Mouse (Mus musculus) neural tube, embryonic 14.5 days (tissue): ENCODE results near the gene Gast. TPM values are rescaled to one million over a fixed set of nuclear protein-coding genes. Genes with fewer than 3 reads are reported as not detected.
"Not testable (repeated sequence)": the region's sequence is repeated elsewhere in the genome, so short reads cannot be mapped to it uniquely, and the experiment has no call there.

Experiments used
- ATAC-seq: fragments of 200-750 bp; cut with Nextera tagmentation; 2 replicates; pipeline ENCODE4 v1.8.0; 2017; ENCODE audit warnings: low read depth, mild to moderate bottlenecking, moderate TSS enrichment, moderate library complexity
- H3K27ac ChIP-seq: fragments of 300-500 bp; sonication (generic); 2 replicates; pipeline ENCODE4 v1.5.1; 2014; ENCODE audit warnings: low read depth, mild to moderate bottlenecking, control low read depth, low read length, moderate library complexity, mixed read lengths
- H3K27me3 ChIP-seq: fragments of 300-500 bp; sonication (generic); 2 replicates; pipeline ENCODE4 v1.6.1; 2014; ENCODE audit warnings: low read length; ENCODE audit not compliant: control insufficient read depth, insufficient read depth
- H3K36me3 ChIP-seq: fragments of 300-500 bp; sonication (generic); 2 replicates; pipeline ENCODE4 v1.6.1; 2014; ENCODE audit warnings: low read length, mixed read lengths; ENCODE audit not compliant: control insufficient read depth, insufficient read depth
- H3K4me1 ChIP-seq: fragments of 300-500 bp; sonication (generic); 2 replicates; pipeline ENCODE4 v1.6.1; 2014; ENCODE audit warnings: low read length; ENCODE audit not compliant: control insufficient read depth, insufficient read depth
- H3K4me2 ChIP-seq: fragments of 300-500 bp; sonication (generic); 2 replicates; pipeline ENCODE4 v1.6.1; 2014; ENCODE audit warnings: mild to moderate bottlenecking, low read depth, low read length, control low read depth
- H3K4me3 ChIP-seq: fragments of 300-500 bp; sonication (generic); 2 replicates; pipeline ENCODE4 v1.5.1; 2014; ENCODE audit warnings: low read depth, low read length, control low read depth, mixed read lengths
- H3K9ac ChIP-seq: fragments of 300-500 bp; sonication (generic); replicated peaks from 2 replicates; pipeline ENCODE4 v1.6.1; 2014; ENCODE audit warnings: low read depth, mild to moderate bottlenecking, control low read depth, low read length, mixed read lengths
- H3K9me3 ChIP-seq: fragments of 300-500 bp; sonication (generic); 2 replicates; pipeline ENCODE4 v1.6.1; 2016; ENCODE audit warnings: low read length; ENCODE audit not compliant: control insufficient read depth
- WGBS: fragments of 180-500 bp; shearing (Covaris S2); extraction: QIAGEN DNeasy Blood & Tissue Kit; methylation state at CpG from one replicate; pipeline ENCODE4 v1.1.7; 2014; 5-methylcytosine and 5-hydroxymethylcytosine counted together
- polyA plus RNA-seq: library from polyadenylated mRNA; unstranded; fragments of >200 nt; fragmentation: Nextera tagmentation; extraction: Ambion mirVana; gene quantifications from 2 replicates; pipeline ENCODE4 v1.2.1, GENCODE M21; 2014

Gene Gast
- polyA plus RNA-seq, 1 experiment from 2014 or later = not detected

DNA sequence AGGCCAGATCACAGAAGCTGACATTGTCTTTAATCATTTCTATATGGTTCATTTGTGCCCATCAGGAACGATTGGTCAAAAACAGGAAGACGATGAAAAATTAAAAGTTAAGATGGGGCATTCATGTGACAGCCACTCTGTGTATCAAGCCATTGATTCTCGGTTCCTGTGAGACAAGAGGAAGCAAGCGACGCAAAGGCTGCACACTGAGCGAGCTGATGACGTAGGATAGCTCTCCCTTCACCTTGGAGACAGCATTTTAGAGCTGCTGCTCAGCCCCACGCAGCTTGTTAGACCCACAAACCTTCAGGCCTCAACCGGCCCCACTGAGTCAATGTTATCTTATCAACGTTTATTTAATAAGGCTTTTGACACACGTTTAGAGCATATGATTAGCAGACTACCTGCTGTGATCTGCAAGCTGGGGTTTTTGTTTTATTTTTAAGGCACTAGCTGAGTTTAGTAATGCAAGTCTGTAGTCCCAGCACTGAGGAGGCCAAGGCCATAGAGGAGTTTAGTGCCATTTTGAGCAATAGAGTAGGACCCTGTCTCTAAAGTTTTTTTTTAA, 9.1 kb upstream of the Gast start:
- Histone ChIP-seq H3K27me3 (no peaks in the 10 kb centered on the region), H3K36me3 (peaks cover 16% of the 10 kb centered on the region), H3K4me2 (no peak overlapping the region), H3K4me1 (peaks cover 7% of the 10 kb centered on the region; the same call in 1 of the 2 replicates), H3K4me3 (no peak overlapping the region), H3K27ac (no peak overlapping the region), H3K9ac (no peak overlapping the region), H3K9me3 (no peaks in the 10 kb centered on the region)
- whole genome bisulfite sequencing = 74% methylated on average over 11 of the region's 11 CpGs
- ATAC-seq = no peak

GRCm38 (mm10) chr11:100327316-100327715, 6.9 kb upstream of the Gast start:
- no peak overlapping the region for H3K9ac ChIP-seq
- peaks cover 9% of the 10 kb centered on the region; the same call in 1 of the 2 replicates for H3K4me1 ChIP-seq
- H3K36me3 ChIP-seq = peaks cover 4% of the 10 kb centered on the region
- H3K4me2 ChIP-seq = no peak overlapping the region
- WGBS = 49% methylated on average over 11 of the region's 11 CpGs
- no peak for ATAC-seq
- H3K9me3 ChIP-seq = no peaks in the 10 kb centered on the region
- H3K27me3 ChIP-seq = no peaks in the 10 kb centered on the region
- no peak overlapping the region for H3K4me3 ChIP-seq
- H3K27ac ChIP-seq = no peak overlapping the region

DNA sequence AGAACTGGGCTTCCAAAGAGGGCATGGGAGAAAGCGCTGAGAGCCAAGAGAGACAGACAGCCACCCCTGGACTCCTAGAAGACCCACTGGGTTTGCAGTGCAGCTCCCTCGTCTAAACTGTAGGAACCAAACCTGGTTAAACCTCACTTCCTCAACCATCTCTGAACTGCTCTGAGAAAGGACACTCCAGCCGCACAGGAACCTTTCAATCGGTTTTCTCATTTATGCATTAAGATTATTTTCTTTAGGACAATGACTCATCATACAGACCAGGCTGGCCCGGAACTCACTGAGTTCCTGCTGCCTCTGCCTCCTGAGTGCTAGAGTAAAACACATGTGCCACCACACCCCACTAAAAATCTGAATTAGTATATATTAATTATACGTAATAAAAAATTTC, 6.4 kb upstream of the Gast start:
- WGBS = 90% methylated on average over 6 of the region's 6 CpGs

GRCm38 (mm10) chr11:100330235-100330634, 4.0 kb upstream of the Gast start:
- Histone ChIP-seq H3K4me2 (no peak overlapping the region), H3K27me3 (no peaks in the 10 kb centered on the region), H3K4me3 (no peak overlapping the region), H3K9me3 (no peaks in the 10 kb centered on the region), H3K9ac (no peak overlapping the region), H3K36me3 (no peaks in the 10 kb centered on the region), H3K4me1 (peaks cover 24% of the 10 kb centered on the region), H3K27ac (no peak overlapping the region)
- 35% methylated on average over 16 of the region's 16 CpGs for WGBS
- no peak for ATAC-seq

More for the DNA sequence above, 6.4 kb upstream of the Gast start:
- Histone ChIP-seq H3K4me3 (no peak overlapping the region), H3K4me2 (no peak overlapping the region), H3K27me3 (no peaks in the 10 kb centered on the region), H3K9ac (no peak overlapping the region), H3K9me3 (no peaks in the 10 kb centered on the region), H3K27ac (no peak overlapping the region), H3K36me3 (peaks cover under 1% of the 10 kb centered on the region; the same call in 1 of the 2 replicates), H3K4me1 (peaks cover 13% of the 10 kb centered on the region; the same call in 1 of the 2 replicates)
- no peak for ATAC-seq

DNA sequence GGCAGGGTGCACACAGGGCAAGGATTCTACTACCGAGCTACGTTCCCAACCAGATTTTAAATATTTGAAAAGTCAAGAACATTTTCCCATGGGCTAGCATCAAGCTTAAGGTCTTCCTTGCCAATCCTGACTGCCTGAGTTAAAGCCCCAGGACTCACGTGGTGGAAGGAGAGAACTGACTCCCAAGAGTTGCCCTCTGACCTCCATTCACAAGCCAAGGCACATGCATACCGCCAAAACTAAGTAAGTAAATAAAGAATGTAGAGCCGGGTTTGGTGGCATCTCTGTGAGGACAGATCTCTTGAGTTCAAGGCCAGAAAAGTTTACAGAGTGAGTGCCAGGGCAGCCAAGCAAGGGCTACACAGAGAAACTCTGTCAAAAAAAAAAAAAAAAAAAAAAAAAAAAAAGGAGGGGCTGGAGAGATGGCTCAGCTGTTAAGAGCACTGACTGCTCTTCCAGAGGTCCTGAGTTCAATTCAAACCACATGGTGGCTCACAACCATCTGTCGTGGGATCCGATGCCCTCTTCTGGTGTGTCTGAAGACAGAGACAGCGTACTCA, 3.3 kb upstream of the Gast start:
- H3K9me3 ChIP-seq, ATAC-seq, H3K36me3 ChIP-seq, H3K4me3 ChIP-seq, H3K27ac ChIP-seq, H3K9ac ChIP-seq, H3K4me2 ChIP-seq, H3K27me3 ChIP-seq: not testable (repeated sequence)
- H3K4me1 ChIP-seq = peaks cover 26% of the 10 kb centered on the region
- 68% methylated on average over 8 of the region's 8 CpGs for WGBS

- Histone ChIP-seq H3K4me1 (peaks cover 30% of the 10 kb centered on the region), H3K9me3 (no peaks in the 10 kb centered on the region), H3K27me3 (no peaks in the 10 kb centered on the region), H3K4me3 (no peak overlapping the region), H3K36me3 (no peaks in the 10 kb centered on the region), H3K27ac (peak overlapping the region; percentile 87), H3K9ac (0 out of 2 replicates have a peak overlapping the region, but pooled peaks have one; percentile 37), H3K4me2 (peak overlapping the region; percentile 14; the same call in 1 of the 2 replicates)
- ATAC-seq = peak; percentile 75
- 27% methylated on average over 9 of the region's 9 CpGs for WGBS
Observed at GRCm38 (mm10) chr11:100332766-100333515, 1.3 kb upstream of the Gast start.

GRCm38 (mm10) chr11:100335731-100336130, 1.5 kb downstream of the Gast start:
- H3K9me3 ChIP-seq = no peaks in the 10 kb centered on the region
- H3K27ac ChIP-seq = 0 out of 2 replicates have a peak overlapping the region, but pooled peaks have one; percentile 34
- no peak overlapping the region for H3K4me2 ChIP-seq
- WGBS = 22% methylated on average over 3 of the region's 3 CpGs
- no peak overlapping the region for H3K4me3 ChIP-seq
- peaks cover 24% of the 10 kb centered on the region for H3K4me1 ChIP-seq
- no peaks in the 10 kb centered on the region for H3K36me3 ChIP-seq
- no peak overlapping the region for H3K9ac ChIP-seq
- ATAC-seq = 0 out of 2 replicates have a peak, but pooled peaks have one; percentile 39
- H3K27me3 ChIP-seq = no peaks in the 10 kb centered on the region

DNA sequence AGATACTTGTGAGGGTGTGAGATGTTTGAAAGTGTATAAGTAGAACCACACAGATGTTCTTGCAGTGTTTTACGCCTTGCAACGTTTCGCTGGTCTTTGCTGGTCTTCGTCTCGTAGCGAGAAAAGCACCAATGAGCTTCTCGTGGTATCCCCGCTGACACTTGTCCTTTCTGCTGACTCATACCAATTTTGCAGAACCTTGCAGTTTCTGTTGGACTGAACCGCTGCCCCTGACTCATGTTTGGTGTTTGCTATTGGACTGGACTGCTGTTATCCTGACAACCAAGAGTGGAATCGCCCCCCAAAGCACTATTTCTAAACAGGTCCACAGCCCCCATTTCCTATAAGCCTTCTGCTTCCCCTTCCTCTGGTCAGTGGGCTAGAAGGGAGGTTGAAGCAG, 10.1 kb downstream of the Gast start:
- Histone ChIP-seq H3K4me1 (no peaks in the 10 kb centered on the region), H3K9ac (no peak overlapping the region), H3K36me3 (no peaks in the 10 kb centered on the region), H3K9me3 (no peaks in the 10 kb centered on the region), H3K27ac (no peak overlapping the region), H3K4me2 (no peak overlapping the region), H3K27me3 (no peaks in the 10 kb centered on the region), H3K4me3 (no peak overlapping the region)
- ATAC-seq = no peak
- WGBS = 90% methylated on average over 10 of the region's 10 CpGs
